Mouse (Mus musculus): ENCODE results near the gene Canx.
"Not testable (repeated sequence)": the region's sequence is repeated elsewhere in the genome, so short reads cannot be mapped to it uniquely, and the experiment has no call there.

Canx gene

DNA sequence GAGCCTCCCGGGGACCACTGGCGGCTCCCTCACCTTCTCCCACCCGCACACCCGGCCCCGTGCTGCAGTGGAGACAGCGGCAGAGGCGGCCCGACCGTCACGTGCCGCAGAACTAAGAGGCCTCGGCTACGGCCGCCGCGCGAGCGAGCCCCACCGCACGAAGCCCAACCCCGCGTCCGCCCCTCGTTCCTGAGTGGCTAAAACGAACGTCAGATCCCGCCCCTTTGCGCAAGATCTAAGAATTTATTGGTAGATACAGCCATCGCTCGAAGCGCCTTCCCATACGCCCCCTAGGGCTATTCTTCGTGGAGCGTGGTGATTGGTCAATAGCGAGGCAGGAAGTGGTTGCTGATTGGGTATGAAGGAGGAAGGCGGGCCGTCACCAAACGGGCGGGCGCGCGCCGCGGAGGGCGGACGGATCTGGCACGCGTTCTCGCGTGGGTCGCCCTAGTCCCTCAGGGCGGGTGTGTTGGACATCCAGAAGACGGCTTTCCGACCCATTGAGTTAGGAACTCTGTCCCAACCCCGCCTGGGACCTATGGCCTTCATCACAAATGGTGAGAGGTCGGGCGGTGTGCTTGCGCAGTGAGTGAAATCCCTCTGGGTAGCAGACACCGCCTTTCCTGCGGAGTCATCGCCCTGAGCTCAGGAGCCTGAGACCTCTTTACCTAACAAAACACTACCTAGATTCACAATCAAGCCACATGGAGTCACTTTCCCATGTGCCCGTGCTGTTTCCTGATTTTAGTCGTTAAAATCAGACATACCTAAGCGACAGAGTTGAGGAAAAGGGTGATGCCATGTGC is at the start of gene Canx:
Gene Canx (minus strand): TSS at position 178 of the 806 bp plus-strand sequence.
- DNase-seq (ENCODE audit: low spot score) = peak; percentile 95

DNA sequence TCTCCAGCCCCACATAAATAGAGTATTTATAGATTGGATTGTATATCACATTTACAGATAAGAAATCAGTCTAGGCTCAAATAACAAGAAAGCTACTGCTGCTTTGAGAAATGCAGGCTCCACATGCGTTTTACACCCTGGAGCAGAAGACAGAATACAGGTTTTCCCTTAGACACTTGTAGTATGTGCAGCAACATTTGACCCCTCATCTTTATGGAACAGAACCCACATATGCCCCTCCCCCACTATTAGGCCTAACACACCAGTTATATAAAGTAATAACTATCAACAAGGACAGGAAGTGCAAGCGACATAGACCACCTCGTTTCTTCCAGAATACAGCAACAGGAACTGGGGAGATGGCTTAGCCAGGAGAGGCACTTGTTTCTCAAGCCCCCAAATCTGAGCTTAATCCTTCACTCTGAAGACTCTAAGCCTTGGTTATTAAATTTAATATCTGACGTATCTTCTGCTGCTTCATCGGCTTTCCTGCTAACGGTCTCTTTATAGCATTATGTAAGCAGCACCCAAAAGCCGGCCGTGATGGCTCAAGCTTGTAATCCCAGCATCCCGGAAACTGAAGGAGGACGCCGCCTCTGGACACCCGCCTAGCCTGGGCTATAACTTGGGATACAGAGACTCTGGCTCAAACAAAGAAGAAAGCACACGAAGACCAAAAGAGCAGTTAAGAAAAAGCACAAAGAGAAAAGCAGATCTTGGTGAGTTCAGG is 49.0 kb upstream of the Canx start:
- no peak for DNase-seq (ENCODE audit: low spot score)

DNA sequence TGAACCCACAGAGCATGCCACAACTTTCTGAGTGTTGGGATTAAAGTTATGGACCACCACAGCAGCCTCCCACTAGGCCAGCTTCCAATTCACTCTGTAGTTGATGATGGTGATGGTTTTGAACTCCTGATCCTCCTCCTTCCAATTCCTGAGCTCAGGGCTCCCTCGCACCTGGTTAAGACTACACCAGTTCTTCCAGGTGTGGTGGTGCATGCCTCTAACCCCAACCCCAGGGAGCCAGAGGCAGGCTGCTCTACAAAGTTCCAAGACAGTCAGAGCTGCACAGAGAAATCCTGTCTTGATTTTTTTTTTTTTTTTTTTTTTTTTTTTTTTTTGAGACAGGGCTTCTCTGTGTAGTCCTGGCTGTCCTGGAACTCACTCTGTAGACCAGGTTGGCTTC is 48.1 kb upstream of the Canx start:
- DNase-seq (ENCODE audit: low spot score) = no peak

DNA sequence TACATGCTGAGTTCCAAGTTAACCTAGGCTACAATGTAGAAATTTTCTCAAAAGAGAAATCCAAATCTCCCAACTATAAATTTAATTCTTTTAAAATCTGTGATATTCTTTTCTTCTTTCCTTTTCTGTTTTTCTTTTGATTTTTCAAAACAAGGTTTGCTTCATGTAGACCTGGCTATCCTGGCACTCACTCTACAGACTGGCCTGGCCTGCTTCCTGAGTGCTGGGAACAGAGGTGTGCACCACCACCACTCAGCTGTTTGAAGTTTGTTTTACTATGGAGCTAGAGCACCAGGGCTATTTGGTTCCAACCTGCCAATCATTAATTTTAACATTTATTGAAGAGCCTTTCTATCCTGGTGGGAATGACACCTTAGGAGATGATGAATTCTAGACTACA is 47.6 kb upstream of the Canx start:
- DNase-seq (ENCODE audit: low spot score) = no peak

DNA sequence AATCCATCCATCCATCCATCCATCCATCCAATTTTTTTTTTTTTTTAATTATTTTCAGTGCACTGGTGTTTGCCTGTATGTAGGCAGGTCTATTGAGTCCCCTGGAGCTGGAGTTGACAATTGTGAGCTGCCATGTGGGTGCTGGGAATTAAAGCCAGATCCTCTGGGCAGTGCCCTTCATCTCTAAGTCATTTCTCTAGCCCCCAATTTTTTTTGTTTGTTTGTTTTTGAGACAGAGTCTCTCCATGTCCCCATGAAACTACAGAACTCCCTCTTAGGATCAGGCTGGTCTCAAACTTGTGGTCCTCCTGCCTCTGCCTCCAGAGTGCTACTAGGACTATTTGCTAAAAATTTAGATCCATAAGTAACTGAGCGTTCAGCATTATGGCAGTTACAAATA is 46.4 kb upstream of the Canx start:
- no peak for DNase-seq (ENCODE audit: low spot score)

DNA sequence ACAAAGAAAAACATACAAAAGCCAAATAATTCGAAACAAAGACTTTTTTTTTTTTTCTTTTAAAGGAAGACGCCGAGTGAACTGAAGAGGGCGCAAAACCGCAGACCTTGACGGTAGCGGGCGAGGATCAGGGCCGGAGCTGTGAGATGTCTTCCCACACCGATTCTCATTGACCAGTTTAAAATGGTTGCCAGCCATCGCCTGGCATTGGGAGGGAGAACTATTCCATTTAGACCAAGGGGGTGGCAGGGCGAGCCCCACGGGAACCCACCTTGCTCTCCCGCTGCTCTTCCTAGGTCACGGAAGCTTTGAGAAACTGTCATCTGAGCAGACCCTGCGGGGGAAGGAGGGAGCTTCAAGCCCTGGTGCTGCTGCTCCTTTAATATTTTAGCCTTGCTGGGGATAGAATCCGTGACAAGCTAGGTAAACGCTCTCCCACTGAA is 45.9 kb upstream of the Canx start:
- peak; percentile 44 for DNase-seq (ENCODE audit: low spot score)

DNA sequence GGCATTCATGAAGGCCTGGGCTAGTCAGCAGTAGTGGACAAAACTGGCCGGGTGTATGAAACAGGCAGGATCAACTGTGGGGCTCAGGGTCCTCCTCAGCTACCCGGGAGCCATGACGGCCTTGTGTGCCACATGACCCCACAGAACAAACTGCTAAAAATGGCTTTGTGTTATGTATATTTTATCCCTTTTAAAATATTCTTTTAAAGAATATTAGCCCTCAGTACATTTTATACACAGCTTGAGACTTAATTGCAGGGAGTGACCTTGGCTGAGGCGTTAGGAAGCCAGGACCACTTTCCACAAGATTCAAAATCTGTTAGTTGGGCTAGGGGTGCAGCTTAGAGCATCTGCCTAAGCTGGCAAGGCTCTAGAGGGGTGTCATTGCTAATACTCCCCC is 45.5 kb upstream of the Canx start:
- no peak for DNase-seq (ENCODE audit: low spot score)

DNA sequence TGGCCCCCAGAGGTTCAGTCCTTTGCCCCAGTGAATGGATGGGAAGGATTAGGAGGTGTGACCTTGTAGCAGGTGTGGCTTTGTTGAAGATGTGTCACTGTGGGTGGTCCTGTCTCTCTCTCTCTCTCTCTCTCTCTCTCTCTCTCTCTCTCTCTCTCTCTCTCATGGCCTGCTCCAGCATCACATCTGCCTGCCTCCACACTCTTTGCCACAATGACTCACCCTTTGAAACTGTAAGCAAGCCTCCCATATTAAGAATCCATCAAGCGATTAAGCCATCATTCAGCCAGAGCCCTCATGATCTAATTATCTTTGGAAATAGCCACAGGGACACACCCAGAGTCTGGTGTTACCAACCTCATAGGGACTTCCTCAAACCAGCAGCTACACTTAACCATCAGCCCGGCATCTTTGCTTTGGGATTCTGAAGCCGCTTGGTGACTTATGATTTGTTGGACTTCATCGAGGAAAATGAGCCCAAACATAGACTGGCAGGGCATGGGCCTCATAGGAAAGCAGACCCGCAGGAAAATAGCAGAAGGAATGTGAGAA is 44.0 kb upstream of the Canx start:
- no peak for DNase-seq (ENCODE audit: low spot score)

DNA sequence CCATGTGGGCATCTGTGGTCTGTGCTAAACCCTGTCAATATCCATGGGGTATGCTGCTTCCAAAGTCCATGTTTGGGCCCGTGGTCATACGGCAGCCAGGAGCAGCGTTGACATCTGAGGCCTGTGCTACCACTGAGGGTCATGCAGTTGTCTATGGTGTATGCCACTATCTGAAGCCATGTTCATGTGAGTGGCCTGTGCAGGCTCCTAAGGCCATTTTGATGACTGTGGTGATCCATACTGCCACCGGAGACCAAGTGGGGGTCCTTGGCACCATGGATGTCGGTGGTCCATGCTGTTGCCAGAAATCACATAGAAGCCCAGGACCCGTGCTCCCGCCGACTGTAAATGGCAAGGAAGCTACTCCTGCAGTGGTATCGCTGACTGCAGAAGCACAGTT is 42.1 kb upstream of the Canx start:
- DNase-seq (ENCODE audit: low spot score) = no peak

DNA sequence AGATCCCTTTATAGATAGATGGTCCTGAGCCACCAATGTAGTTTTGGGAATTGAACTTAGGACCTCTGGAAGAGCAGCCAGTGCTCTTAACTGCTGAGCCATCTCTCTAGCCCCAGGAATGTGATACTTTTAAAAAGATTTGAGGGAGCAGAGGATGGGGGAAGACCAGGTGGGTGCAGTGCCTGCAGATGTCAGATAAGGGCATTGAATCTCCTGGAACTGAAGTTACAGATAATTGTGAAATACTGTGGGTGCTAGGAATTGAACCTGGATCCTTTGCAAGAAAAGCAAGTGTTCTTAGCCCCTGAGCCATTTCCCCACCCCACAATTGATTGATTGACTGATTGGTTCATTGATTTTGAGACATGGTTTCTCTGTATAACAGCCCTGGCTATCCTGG is 39.8 kb upstream of the Canx start:
- DNase-seq (ENCODE audit: low spot score) = no peak

DNA sequence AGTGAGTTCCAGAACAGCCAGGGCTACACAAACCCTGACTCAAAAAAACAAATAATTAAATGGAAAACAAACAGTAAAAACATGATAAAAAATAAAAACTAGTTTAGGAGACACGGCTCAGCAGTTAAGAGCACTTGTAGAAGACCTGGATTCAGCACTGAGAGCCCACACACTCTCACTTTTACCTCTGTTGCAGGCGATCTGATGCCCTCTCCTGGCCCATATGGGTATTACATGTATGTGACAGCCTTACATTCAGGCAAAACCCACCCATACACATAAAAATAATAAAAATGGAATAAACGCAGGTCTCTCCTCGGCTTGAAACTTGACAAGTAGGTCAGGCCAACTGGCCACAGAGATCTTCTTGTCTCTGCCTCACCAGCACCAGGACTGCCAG is 39.1 kb upstream of the Canx start:
- DNase-seq (ENCODE audit: low spot score) = peak; percentile 69

DNA sequence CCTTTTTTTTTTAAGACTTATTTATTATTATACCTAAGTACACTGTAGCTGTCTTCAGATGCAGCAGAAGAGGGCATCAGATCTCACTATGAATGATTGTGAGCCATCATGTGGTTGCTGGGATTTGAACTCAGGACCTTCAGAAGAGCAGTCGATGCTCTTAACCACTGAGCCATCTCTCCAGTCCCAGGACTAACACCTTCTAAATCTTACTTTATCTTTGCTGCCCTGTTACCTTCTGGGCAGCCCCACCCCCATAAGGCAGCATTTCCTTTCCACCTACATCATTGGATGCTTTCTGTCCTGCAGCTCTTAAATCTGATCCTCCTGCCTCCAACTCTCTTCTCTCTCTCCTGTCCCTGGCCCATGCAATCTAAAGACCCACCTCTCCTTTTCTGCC is 35.8 kb upstream of the Canx start:
- not testable (repeated sequence) for DNase-seq (ENCODE audit: low spot score)

DNA sequence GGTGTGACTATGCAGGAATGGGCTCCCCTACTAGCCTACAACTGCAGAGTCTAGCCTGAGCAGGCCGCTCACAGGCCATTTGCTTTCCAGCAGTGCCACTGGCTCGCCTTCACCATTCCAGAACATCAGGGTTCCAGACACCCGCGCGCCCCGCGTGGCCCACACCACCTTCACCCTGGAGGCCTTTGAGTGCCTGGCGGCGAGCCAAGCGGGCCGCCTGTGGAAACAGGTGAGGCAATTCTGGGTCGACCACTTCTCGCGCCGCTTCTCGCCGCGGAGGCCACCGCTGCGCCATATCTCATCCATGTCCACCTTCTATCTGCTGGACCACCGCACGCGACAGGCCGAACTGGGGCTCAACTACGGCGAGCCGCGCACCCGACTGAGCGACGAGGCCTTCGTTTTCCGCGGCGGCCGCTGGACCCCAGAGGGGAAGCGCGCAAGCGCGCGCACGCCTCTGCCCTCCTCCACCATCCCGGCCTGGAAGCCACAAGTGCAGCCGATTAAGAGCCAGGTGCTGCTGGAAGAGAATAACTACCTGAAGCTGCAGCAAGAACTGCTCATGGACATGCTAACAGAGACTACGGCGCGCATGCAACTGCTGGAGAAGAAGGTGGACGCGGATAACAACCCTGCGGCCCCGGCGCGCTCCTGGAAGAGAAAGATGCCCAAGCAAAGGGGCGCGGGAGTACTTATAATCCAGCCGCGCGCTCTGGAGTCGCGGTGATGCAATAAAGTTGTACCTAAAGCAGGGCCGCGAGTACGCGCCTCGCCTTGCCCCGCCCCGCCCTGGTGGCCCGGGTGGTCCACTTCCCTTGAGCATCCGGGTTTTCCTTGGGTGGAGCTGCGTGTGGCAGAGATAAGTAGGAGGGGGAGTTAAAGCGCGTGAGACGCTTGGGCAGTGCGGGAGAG is 33.7 kb upstream of the Canx start:
- DNase-seq (ENCODE audit: low spot score) = peak; percentile 35

DNA sequence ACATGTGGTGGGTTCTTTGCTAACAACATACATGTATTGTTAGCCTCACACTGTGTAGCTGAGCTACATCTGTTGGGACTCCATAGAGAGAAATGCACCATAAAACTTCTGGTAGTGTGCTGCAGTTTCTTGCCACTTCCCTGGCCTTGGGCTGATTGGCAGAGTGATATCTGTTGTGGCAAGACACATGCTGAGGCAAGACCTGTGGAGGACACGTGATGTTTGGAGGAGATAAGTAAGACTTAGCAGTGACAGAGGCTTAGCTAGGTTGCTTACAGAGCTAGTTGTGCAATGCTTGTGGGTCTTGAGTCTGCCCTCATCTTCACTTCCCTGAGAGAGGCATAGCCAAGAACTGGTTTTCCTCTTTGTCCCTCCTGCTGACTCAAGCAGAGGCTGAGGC is 29.9 kb upstream of the Canx start:
- no peak for DNase-seq (ENCODE audit: low spot score)

DNA sequence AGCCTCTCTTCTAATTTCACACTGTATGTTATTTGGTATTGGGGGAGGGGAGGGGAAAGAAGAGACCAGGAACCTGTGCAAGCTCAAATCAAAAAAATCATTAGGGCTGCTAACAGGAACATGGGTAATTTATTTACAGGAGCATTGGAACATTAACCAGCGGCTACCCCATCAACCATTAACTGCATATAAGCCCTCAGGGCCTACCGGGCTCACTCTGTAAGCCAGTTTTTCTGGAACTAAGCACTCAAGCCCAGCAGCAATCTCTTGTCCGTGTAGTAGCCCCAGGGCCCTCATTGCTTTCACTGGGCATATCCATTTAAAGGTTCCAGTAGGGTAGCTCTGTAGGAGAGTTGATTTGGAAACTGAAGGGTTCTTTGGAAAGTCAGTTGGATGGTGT is 29.4 kb upstream of the Canx start:
- DNase-seq (ENCODE audit: low spot score) = no peak

DNA sequence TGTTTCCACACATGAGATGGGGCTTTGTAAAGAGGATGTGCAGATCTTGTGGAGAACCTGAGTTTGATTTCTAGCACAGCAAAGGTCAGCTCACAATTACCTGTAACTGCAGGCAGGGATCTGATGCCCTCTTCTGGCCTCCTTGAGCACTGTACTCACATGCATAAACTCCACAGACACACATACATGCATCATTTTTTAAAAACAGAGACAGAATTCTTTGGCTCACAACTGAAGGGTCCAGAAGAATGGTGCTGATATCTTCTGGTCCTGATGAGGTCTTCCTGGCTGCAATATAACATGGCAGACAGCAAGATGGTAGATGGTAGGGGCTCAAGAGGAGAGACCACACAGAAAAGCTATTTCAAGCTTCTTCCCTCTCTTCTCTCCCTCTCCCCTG is 28.7 kb upstream of the Canx start, which contains the start of gene Cby3:
Gene Cby3 (plus strand): TSS at position 301 of the 400 bp plus-strand sequence.
- DNase-seq (ENCODE audit: low spot score) = no peak

DNA sequence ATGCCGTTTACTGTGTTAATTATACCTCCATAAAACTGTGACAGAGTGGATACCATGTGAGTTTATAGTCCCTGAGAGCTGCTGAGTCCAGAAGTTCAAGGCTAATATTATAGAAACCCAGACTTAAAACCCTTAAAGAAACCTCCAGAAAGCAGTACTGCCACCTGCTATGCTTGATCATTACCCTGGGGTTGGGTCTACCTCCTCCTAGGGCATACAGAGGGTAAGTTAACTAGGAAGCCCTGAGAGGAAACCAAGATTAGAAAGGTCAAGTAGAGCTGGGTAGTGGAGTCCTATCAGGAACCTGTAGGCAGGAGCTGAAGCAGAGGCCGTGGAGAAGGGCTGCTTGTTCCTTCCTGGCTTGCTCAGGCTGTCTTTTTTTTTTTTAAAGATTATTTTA is 26.7 kb upstream of the Canx start:
- no peak for DNase-seq (ENCODE audit: low spot score)

DNA sequence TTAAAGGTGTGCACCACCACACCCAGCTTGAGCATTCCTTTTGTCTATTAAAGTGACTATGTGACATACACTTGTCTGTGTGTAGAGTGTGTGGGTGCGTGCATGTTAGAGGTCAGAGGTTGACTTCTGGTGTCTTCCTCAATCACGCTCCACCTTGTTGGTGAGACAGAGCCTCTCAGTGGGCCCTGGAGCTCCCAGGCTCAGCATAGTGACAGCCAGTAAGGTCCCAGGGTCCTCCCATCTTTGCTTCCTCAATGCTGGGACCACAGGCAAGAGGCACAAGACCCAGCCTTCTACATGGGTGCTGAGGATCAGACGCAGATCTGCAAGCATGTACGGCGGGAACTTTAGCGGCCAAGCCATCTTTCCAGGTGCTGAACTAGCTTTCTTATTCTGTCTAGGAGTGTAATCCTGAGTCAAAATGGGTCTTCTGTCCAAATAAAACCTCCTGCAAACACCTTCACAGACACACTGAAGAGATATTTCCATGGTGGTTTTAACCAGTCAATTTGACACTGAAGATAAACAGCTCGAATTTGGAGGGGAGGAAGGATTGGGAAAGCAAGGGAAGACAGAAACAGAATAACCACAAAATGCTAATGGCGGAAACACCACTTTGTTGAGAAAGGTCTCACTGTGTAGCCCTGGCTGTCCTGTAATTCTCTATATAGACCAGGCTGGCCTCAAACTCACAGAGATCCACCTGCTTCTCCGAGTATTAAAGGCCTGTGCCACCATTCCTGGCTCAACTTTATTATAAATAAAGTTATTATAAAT is 21.0 kb upstream of the Canx start:
- DNase-seq (ENCODE audit: low spot score) = no peak

DNA sequence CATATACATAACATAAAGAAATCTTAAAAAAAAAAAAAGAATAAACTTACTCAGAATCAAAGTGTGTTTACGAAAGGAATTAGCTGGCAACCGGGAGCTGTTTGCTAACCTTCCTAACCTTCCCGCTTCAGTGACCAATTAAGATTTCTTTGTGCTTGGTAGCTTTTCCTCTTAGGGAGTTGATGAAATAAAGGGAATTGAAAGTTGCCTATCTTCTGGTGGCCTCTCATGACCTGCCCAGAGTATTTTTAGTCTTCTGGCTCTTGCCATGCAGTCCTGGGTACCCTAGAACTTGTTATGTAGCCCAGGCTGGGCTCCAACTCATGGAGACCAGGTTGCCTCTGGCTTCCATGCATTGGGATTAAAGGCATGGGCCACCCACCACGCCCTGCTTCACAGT is 20.0 kb upstream of the Canx start:
- DNase-seq (ENCODE audit: low spot score) = no peak

DNA sequence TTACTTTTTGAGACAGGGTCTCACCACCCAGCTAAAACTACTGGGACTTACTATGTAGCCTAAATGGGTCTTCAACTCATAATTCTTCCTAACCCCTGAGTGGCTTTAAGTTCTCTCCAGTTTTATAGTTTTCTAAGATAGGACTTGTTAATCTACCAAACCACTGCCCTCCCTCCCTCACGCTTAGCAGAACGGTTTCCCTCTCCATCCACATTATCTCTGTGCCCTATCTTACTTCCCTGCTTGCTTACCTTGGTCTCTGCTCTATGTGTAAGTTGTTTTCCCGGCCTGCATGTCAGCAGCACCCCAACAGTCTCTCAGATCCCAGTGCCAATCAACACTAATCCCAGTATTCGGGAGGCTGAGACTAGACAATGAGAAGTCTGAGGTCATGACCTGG is 11.4 kb upstream of the Canx start:
- DNase-seq (ENCODE audit: low spot score) = no peak

DNA sequence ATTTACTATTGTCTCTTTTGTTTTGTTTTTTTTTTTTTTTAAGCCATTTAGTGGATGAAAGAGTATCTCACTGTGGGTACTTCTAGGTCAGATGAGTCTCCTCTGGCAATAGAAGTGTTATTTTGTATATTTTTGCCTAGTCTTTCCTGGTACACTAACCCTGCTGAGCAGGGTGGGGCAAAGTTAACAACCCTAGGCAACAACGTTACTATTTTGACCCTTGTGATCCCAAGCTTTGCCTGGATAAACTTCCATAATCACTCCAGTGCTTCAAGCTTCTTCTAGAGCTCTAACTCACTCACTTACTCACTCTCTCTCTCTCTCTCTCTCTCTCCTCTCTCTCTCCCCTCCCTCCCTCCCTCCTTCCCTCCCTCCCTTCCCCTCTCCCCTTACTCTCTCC is 10.7 kb upstream of the Canx start:
- no peak for DNase-seq (ENCODE audit: low spot score)

Data from urinary bladder, postnatal 25 days (tissue).